Comparison of ENCODE assay signal across 9 mouse cellular contexts in genomic region chr11:104768072-104768471, GRCm38 (mm10).
DNase-seq lines count a peak whose midpoint lies in the region; TF ChIP-seq lines count a peak whose summit lies in the region.
"Had no signal": no experiment of that assay in that cellular context is flagged by ENCODE, and none has a peak within 500 bp of the region (broad histone marks: within the 10 kb centered on the region; RNA-seq: fewer than 3 reads in every experiment).

No protein-coding gene starts in this region.

- no peak overlapping the region for H3K4me3 ChIP-seq in gastrocnemius, adult 2 months
- H3K4me3 ChIP-seq: embryonic facial prominence, embryonic 13.5 days had no signal

- TF ChIP-seq CTCF in gastrocnemius, adult 2 months (IDR thresholded peaks at IDR 0.05): peak; percentile 86

- H3K27ac ChIP-seq in gastrocnemius, adult 2 months: no peak overlapping the region
- H3K27ac ChIP-seq: embryonic facial prominence, embryonic 13.5 days had no signal

- DNase-seq in gastrocnemius, adult 2 months: peak; percentile 39
- no peak for DNase-seq in gastrocnemius, adult 8-10 months (ENCODE audit: low spot score in 2 of 2)
- DNase-seq in 3T3-L1 (ENCODE audit: low read depth, low spot score) (peak; percentile 76), R1 (ENCODE audit: low read depth, low spot score) (peak; percentile 53)
- peak; percentile 59 for DNase-seq in embryo, embryonic 10 days (ENCODE audit: low spot score)
- peak; percentile 8 to 72 for DNase-seq in kidney, postnatal 36 days
- peak; percentile 54 for DNase-seq in lung, postnatal 14 days
- DNase-seq in telencephalon, adult 2 months (ENCODE audit: low read depth, low spot score): peak; percentile 2

- intact Hi-C loops in gastrocnemius, adult 2 months (cut with DNase I): no loop called here

Comparison
In these comparisons a context has a peak if more than half of its experiments do, and no peak if none do; other contexts are left out.
1. DNase-seq: peak in gastrocnemius, adult 2 months (single experiment), 3T3-L1 (single experiment), R1 (single experiment), embryo, embryonic 10 days (single experiment), kidney, postnatal 36 days (2 of 2), lung, postnatal 14 days (single experiment) and telencephalon, adult 2 months (single experiment); none in gastrocnemius, adult 8-10 months (0 of 2).